Mouse (Mus musculus): Measurements from ENCODE around the gene Camkk2. TPM values are rescaled to one million over a fixed set of nuclear protein-coding genes. Genes with fewer than 3 reads are reported as not detected.

Gene Camkk2
- polyA plus RNA-seq, 1 experiment from 2014 or later = 18.4 TPM

- WGBS = 72% methylated on average over 6 of the region's 6 CpGs
- Histone ChIP-seq H3K4me3 (replicated peaks; ENCODE audit: low read length) (no peak overlapping the region), H3K27ac (ENCODE audit: low read length) (no peak overlapping the region), H3K4me1 (ENCODE audit: control insufficient read depth, insufficient read depth, low read length) (peaks cover 11% of the 10 kb centered on the region; the same call in 1 of the 2 replicates), H3K36me3 (ENCODE audit: control insufficient read depth, insufficient read depth, low read length) (no peaks in the 10 kb centered on the region), H3K27me3 (ENCODE audit: control insufficient read depth, insufficient read depth, low read length) (no peaks in the 10 kb centered on the region), H3K9me3 (replicated peaks; ENCODE audit: control insufficient read depth, low read length) (no peaks in the 10 kb centered on the region), H3K4me2 (ENCODE audit: low read depth, low read length) (no peak overlapping the region), H3K9ac (ENCODE audit: low read length) (no peak overlapping the region)
- no peak for ATAC-seq (ENCODE audit: insufficient read depth, low FRiP score)
Measured at GRCm38 (mm10) chr5:122702156-122702555, 77.1 kb downstream of the Camkk2 start.

- Histone ChIP-seq H3K9ac (ENCODE audit: low read length) (no peak overlapping the region), H3K27me3 (ENCODE audit: control insufficient read depth, insufficient read depth, low read length) (no peaks in the 10 kb centered on the region), H3K27ac (ENCODE audit: low read length) (no peak overlapping the region), H3K4me2 (ENCODE audit: low read depth, low read length) (no peak overlapping the region), H3K4me1 (ENCODE audit: control insufficient read depth, insufficient read depth, low read length) (peaks cover 8% of the 10 kb centered on the region; the same call in 1 of the 2 replicates), H3K9me3 (replicated peaks; ENCODE audit: control insufficient read depth, low read length) (no peaks in the 10 kb centered on the region), H3K4me3 (replicated peaks; ENCODE audit: low read length) (no peak overlapping the region), H3K36me3 (ENCODE audit: control insufficient read depth, insufficient read depth, low read length) (no peaks in the 10 kb centered on the region)
- no peak for ATAC-seq (ENCODE audit: insufficient read depth, low FRiP score)
- 12% methylated on average over 5 of the region's 5 CpGs for WGBS
Measured at GRCm38 (mm10) chr5:122700837-122701212, 78.4 kb downstream of the Camkk2 start.

- Histone ChIP-seq H3K4me1 (ENCODE audit: control insufficient read depth, insufficient read depth, low read length) (peaks cover 8% of the 10 kb centered on the region; the same call in 1 of the 2 replicates), H3K36me3 (ENCODE audit: control insufficient read depth, insufficient read depth, low read length) (no peaks in the 10 kb centered on the region), H3K4me3 (replicated peaks; ENCODE audit: low read length) (no peak overlapping the region), H3K9ac (ENCODE audit: low read length) (no peak overlapping the region), H3K4me2 (ENCODE audit: low read depth, low read length) (no peak overlapping the region), H3K27me3 (ENCODE audit: control insufficient read depth, insufficient read depth, low read length) (no peaks in the 10 kb centered on the region), H3K9me3 (replicated peaks; ENCODE audit: control insufficient read depth, low read length) (no peaks in the 10 kb centered on the region), H3K27ac (ENCODE audit: low read length) (no peak overlapping the region)
- WGBS = 58% methylated on average over 12 of the region's 12 CpGs
- no peak for ATAC-seq (ENCODE audit: insufficient read depth, low FRiP score)
Measured at GRCm38 (mm10) chr5:122700109-122700836, 78.9 kb downstream of the Camkk2 start.

- H3K9ac ChIP-seq (ENCODE audit: low read length) = no peak overlapping the region
- peaks cover 8% of the 10 kb centered on the region; the same call in 1 of the 2 replicates for H3K4me1 ChIP-seq (ENCODE audit: control insufficient read depth, insufficient read depth, low read length)
- H3K4me2 ChIP-seq (ENCODE audit: low read depth, low read length) = no peak overlapping the region
- H3K9me3 ChIP-seq (replicated peaks; ENCODE audit: control insufficient read depth, low read length) = no peaks in the 10 kb centered on the region
- peak overlapping the region; percentile 20; the same call in 1 of the 2 replicates for H3K27ac ChIP-seq (ENCODE audit: low read length)
- no peaks in the 10 kb centered on the region for H3K27me3 ChIP-seq (ENCODE audit: control insufficient read depth, insufficient read depth, low read length)
- 56% methylated on average over 9 of the region's 9 CpGs for WGBS
- H3K36me3 ChIP-seq (ENCODE audit: control insufficient read depth, insufficient read depth, low read length) = no peaks in the 10 kb centered on the region
- no peak for ATAC-seq (ENCODE audit: insufficient read depth, low FRiP score)
- no peak overlapping the region for H3K4me3 ChIP-seq (replicated peaks; ENCODE audit: low read length)
Measured at GRCm38 (mm10) chr5:122698701-122699060, 80.5 kb downstream of the Camkk2 start.

GRCm38 (mm10) chr5:122698041-122698700, 81.0 kb downstream of the Camkk2 start:
- Histone ChIP-seq H3K4me1 (ENCODE audit: control insufficient read depth, insufficient read depth, low read length) (peaks cover 8% of the 10 kb centered on the region; the same call in 1 of the 2 replicates), H3K4me3 (replicated peaks; ENCODE audit: low read length) (no peak overlapping the region), H3K36me3 (ENCODE audit: control insufficient read depth, insufficient read depth, low read length) (no peaks in the 10 kb centered on the region), H3K9me3 (replicated peaks; ENCODE audit: control insufficient read depth, low read length) (no peaks in the 10 kb centered on the region), H3K27me3 (ENCODE audit: control insufficient read depth, insufficient read depth, low read length) (no peaks in the 10 kb centered on the region), H3K4me2 (ENCODE audit: low read depth, low read length) (0 out of 2 replicates have a peak overlapping the region, but pooled peaks have one; percentile 4), H3K27ac (ENCODE audit: low read length) (no peak overlapping the region), H3K9ac (ENCODE audit: low read length) (no peak overlapping the region)
- ATAC-seq (ENCODE audit: insufficient read depth, low FRiP score) = peak; percentile 67; the same call in 1 of the 2 replicates
- 59% methylated on average over 10 of the region's 10 CpGs for WGBS

DNA sequence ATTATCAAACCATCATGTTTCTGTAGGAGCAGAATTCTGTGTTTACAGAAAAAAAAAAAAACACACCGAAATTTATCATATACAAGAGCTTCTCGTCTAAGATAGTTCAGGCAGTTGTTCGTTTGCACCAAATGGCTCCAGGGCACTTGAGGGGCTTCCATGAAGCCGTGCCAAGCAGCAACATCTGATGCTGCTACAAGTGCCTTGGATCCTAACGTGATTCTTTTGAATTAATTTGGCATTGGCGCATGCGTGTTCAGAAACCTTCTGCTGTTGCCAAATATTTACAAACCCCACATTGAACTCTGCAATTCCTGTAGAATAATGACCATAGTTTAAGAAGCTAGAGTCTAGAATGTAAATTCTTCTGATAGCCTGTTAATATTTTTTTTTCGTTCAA, 83.7 kb downstream of the Camkk2 start:
- no peak for ATAC-seq (ENCODE audit: insufficient read depth, low FRiP score)
- 60% methylated on average over 8 of the region's 8 CpGs for WGBS
- Histone ChIP-seq H3K27me3 (ENCODE audit: control insufficient read depth, insufficient read depth, low read length) (no peaks in the 10 kb centered on the region), H3K9me3 (replicated peaks; ENCODE audit: control insufficient read depth, low read length) (no peaks in the 10 kb centered on the region), H3K4me3 (replicated peaks; ENCODE audit: low read length) (no peak overlapping the region), H3K27ac (ENCODE audit: low read length) (no peak overlapping the region), H3K9ac (ENCODE audit: low read length) (no peak overlapping the region), H3K4me2 (ENCODE audit: low read depth, low read length) (no peak overlapping the region), H3K36me3 (ENCODE audit: control insufficient read depth, insufficient read depth, low read length) (no peaks in the 10 kb centered on the region), H3K4me1 (ENCODE audit: control insufficient read depth, insufficient read depth, low read length) (peaks cover 4% of the 10 kb centered on the region; the same call in 1 of the 2 replicates)

DNA sequence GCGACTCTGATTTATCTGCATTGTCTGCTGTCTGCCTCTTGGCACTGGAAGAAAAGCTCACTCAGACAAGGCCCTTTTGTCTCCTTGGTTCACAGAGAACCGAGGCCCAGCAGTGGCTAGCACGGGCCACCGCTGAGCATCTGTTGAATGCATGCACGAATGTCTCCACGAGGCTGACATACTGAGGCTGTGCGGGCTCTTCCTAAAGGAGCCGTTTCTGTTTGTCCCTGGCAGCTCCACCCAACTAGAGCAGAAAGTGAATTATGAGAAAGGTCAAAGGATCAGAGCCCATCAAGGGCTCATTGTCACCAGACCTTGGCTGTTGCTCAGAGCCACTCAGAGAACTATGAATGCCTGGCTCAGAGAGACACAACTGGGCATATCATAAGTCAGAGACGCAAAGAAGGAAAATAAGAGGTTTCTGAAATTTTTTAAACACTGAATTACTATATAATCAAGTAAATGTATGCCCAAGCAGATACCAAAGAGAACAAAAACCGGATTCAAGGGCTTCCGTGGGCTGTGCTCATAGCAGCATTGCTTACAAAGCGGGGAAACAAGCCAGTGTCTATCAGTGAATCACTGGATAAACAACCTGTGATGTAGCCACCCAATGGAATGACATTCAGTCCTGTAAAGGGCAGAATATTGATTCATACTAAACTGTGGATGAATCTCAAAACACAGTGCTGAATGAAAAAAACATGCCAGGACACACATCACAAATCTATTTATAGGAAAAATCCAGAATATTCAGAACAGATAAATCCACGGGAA, 85.6 kb downstream of the Camkk2 start:
- no peak overlapping the region for H3K4me3 ChIP-seq (replicated peaks; ENCODE audit: low read length)
- WGBS = 39% methylated on average over 13 of the region's 13 CpGs
- H3K9me3 ChIP-seq (replicated peaks; ENCODE audit: control insufficient read depth, low read length) = no peaks in the 10 kb centered on the region
- H3K36me3 ChIP-seq (ENCODE audit: control insufficient read depth, insufficient read depth, low read length) = no peaks in the 10 kb centered on the region
- 0 out of 2 replicates have a peak, but pooled peaks cover 4% of the 10 kb centered on the region for H3K4me1 ChIP-seq (ENCODE audit: control insufficient read depth, insufficient read depth, low read length)
- ATAC-seq (ENCODE audit: insufficient read depth, low FRiP score) = peak; percentile 51; the same call in 1 of the 2 replicates
- no peaks in the 10 kb centered on the region for H3K27me3 ChIP-seq (ENCODE audit: control insufficient read depth, insufficient read depth, low read length)
- no peak overlapping the region for H3K4me2 ChIP-seq (ENCODE audit: low read depth, low read length)
- H3K27ac ChIP-seq (ENCODE audit: low read length) = no peak overlapping the region
- no peak overlapping the region for H3K9ac ChIP-seq (ENCODE audit: low read length)

DNA sequence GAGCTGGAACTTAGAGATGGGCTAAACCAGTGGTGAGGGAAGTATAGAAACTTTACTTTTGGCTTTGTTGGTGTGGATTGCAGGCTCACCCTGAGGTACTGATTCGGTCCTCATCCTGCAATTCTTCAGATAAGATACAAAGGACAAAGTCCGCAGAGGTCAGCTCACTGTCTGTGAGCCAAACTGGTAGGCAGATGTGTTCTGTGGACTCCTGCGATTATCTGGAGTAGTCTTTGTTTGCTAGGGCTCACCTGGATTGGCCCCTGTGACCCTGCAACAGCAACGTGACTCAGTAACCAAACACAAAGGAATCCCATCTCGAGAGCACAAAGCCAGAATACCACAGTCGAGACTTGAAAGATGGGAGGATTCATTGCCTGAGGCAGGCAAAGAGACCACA, 88.7 kb downstream of the Camkk2 start:
- no peaks in the 10 kb centered on the region for H3K9me3 ChIP-seq (replicated peaks; ENCODE audit: control insufficient read depth, low read length)
- no peak for ATAC-seq (ENCODE audit: insufficient read depth, low FRiP score)

GRCm38 (mm10) chr5:122689153-122689552, 90.1 kb downstream of the Camkk2 start:
- H3K4me2 ChIP-seq (ENCODE audit: low read depth, low read length) = no peak overlapping the region
- H3K36me3 ChIP-seq (ENCODE audit: control insufficient read depth, insufficient read depth, low read length) = no peaks in the 10 kb centered on the region
- no peaks in the 10 kb centered on the region for H3K27me3 ChIP-seq (ENCODE audit: control insufficient read depth, insufficient read depth, low read length)
- H3K4me1 ChIP-seq (ENCODE audit: control insufficient read depth, insufficient read depth, low read length) = no peaks in the 10 kb centered on the region
- 83% methylated on average over 7 of the region's 7 CpGs for WGBS
- H3K9me3 ChIP-seq (replicated peaks; ENCODE audit: control insufficient read depth, low read length) = no peaks in the 10 kb centered on the region
- no peak for ATAC-seq (ENCODE audit: insufficient read depth, low FRiP score)
- no peak overlapping the region for H3K27ac ChIP-seq (ENCODE audit: low read length)
- H3K9ac ChIP-seq (ENCODE audit: low read length) = no peak overlapping the region
- H3K4me3 ChIP-seq (replicated peaks; ENCODE audit: low read length) = no peak overlapping the region

More for the DNA sequence above, 88.7 kb downstream of the Camkk2 start:
- H3K9ac ChIP-seq (ENCODE audit: low read length) = no peak overlapping the region
- H3K27ac ChIP-seq (ENCODE audit: low read length) = no peak overlapping the region
- H3K4me1 ChIP-seq (ENCODE audit: control insufficient read depth, insufficient read depth, low read length) = no peaks in the 10 kb centered on the region
- H3K27me3 ChIP-seq (ENCODE audit: control insufficient read depth, insufficient read depth, low read length) = no peaks in the 10 kb centered on the region
- no peak overlapping the region for H3K4me2 ChIP-seq (ENCODE audit: low read depth, low read length)
- WGBS = 50% methylated on average over 6 of the region's 6 CpGs
- H3K4me3 ChIP-seq (replicated peaks; ENCODE audit: low read length) = no peak overlapping the region
- no peaks in the 10 kb centered on the region for H3K36me3 ChIP-seq (ENCODE audit: control insufficient read depth, insufficient read depth, low read length)

Data from stomach, embryonic 16.5 days (tissue).